Mouse (Mus musculus) limb, embryonic 15.5 days (tissue): Measurements from ENCODE around the gene Dtx2. TPM values are rescaled to one million over a fixed set of nuclear protein-coding genes. Genes with fewer than 3 reads are reported as not detected.
"Not testable (repeated sequence)": the region's sequence is repeated elsewhere in the genome, so short reads cannot be mapped to it uniquely, and the experiment has no call there.

Source experiments
- ATAC-seq: fragments of 200-750 bp; cut with Nextera tagmentation; 2 replicates; pipeline ENCODE4 v1.8.0; 2017; ENCODE audit warnings: low read depth, moderate TSS enrichment; ENCODE audit not compliant: insufficient number of reproducible peaks, low FRiP score, low TSS enrichment
- H3K27ac ChIP-seq: fragments of 300-500 bp; sonication (generic); 2 replicates; pipeline ENCODE4 v1.5.1; 2015; ENCODE audit warnings: moderate library complexity, mild to moderate bottlenecking, inconsistent platforms
- H3K27me3 ChIP-seq: fragments of 300-500 bp; sonication (generic); 2 replicates; pipeline ENCODE4 v1.6.1; 2015; ENCODE audit warnings: inconsistent platforms
- H3K36me3 ChIP-seq: fragments of 300-500 bp; sonication (generic); 2 replicates; pipeline ENCODE4 v1.6.1; 2015; ENCODE audit warnings: inconsistent platforms
- H3K4me1 ChIP-seq: fragments of 300-500 bp; sonication (generic); 2 replicates; pipeline ENCODE4 v1.6.1; 2015; ENCODE audit warnings: inconsistent platforms
- H3K4me2 ChIP-seq: fragments of 300-500 bp; sonication (generic); 2 replicates; pipeline ENCODE4 v1.6.1; 2015; ENCODE audit warnings: mild to moderate bottlenecking, inconsistent platforms
- H3K4me3 ChIP-seq: fragments of 300-500 bp; sonication (generic); 2 replicates; pipeline ENCODE4 v1.5.1; 2015; ENCODE audit warnings: mild to moderate bottlenecking, inconsistent platforms
- H3K9ac ChIP-seq: fragments of 300-500 bp; sonication (generic); 2 replicates; pipeline ENCODE4 v1.6.1; 2015; ENCODE audit warnings: inconsistent platforms
- H3K9me3 ChIP-seq: fragments of 300-500 bp; sonication (generic); 2 replicates; pipeline ENCODE4 v1.6.1; 2016; ENCODE audit warnings: inconsistent platforms
- WGBS: fragments of 180-500 bp; shearing (Covaris S2); methylation state at CpG from one replicate; pipeline ENCODE4 v1.1.7; 2015; 5-methylcytosine and 5-hydroxymethylcytosine counted together
- polyA plus RNA-seq: library from polyadenylated mRNA; unstranded; fragments of >200 nt; fragmentation: Nextera tagmentation; extraction: Ambion mirVana; gene quantifications from 2 replicates; pipeline ENCODE4 v1.2.1, GENCODE M21; 2015

The Dtx2 gene
- polyA plus RNA-seq, 1 experiment from 2014 or later, result 36.2 TPM

- H3K27me3 ChIP-seq, result no peaks in the 10 kb centered on the region
- no peaks in the 10 kb centered on the region for H3K9me3 ChIP-seq
- H3K4me1 ChIP-seq, result 0 out of 2 replicates have a peak, but pooled peaks cover 5% of the 10 kb centered on the region
- no peak overlapping the region for H3K9ac ChIP-seq
- no peak overlapping the region for H3K27ac ChIP-seq
- no peak overlapping the region for H3K4me3 ChIP-seq
- WGBS, result 78% methylated on average over 1 of the region's 1 CpGs
- no peak for ATAC-seq
- H3K4me2 ChIP-seq, result no peak overlapping the region
- peaks cover 14% of the 10 kb centered on the region for H3K36me3 ChIP-seq
These were observed 42.1 kb downstream of the Dtx2 start for GRCm38 (mm10) chr5:136036667-136037066.

DNA sequence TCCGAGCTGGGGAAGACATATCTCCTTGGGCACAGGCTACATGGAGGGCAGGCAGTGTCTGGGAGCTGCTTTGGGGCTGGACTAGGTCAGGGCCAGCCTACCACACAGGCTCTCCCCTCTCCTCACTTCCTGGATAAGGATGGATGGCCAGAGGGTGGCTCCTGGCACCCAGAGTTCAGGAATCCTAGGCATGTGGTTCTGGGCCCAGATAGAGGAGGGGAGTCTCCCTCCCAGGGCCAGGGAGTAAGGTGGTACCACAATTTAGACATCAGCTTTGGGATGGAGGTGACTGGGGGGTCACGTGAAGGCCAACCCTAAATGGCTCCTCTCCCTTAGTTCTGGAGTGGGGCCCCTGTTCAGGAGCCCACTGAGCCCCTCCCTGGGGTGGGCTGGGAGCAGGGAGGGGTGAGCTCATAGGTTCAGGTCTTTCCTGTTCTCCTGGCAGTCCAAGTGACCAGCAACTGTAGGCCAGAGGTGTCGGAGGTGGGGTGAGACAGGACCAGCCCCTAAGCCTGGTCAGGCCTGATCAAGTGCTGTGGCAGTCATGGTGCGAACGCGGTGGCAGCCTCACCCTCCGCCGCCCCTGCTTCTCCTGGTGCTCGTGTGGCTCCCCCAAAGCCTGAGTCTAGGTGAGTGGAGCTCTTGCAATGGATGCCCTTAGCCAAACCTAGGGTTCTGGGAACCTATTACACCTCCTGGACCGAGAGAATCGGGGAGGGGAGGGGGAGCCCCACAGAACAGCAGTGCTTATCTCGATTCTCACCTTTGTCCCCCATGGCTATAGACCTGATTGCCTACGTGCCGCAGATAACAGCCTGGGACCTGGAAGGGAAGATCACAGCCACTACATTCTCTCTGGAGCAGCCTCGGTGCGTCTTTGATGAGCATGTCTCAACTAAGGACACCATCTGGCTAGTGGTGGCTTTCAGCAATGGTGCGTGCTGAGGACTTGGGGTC, 43.9 kb downstream of the Dtx2 start, which contains the start of gene Upk3b:
Gene Upk3b, plus strand, starts transcription at position 239 of the 957 bp plus-strand sequence.
- H3K4me3 ChIP-seq, result no peak within 1 kb of the TSS
- H3K4me1 ChIP-seq, result 0 out of 2 replicates have a peak, but pooled peaks cover 5% of the 10 kb centered on the region
- no peak for ATAC-seq
- H3K27ac ChIP-seq, result no peak within 1 kb of the TSS
- no peaks in the 10 kb centered on the region for H3K27me3 ChIP-seq
- no peak within 1 kb of the TSS for H3K4me2 ChIP-seq
- H3K9me3 ChIP-seq, result no peaks in the 10 kb centered on the region
- no peak within 1 kb of the TSS for H3K9ac ChIP-seq
- 67% methylated on average over 17 of the region's 17 CpGs for WGBS
- no peaks in the 10 kb centered on the region for H3K36me3 ChIP-seq

DNA sequence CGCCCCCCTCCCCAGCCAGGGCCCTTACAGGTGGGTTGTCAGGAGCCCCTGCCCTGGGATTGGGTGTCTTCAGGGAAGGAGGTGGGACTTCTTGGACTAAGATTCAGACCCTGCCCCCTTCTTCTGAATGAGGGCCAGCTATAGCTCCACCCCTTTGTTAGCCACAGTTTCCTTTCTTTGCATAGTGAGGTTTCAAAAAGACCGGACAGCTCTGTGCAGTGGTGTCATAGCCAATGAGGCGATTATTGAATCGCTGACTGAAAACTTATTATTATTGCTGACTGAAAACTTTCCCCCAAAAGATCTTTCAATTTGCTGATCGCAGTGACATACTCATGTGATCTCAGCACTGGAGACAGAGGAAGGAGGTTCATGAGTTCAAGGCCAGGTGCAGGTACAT, 45.6 kb downstream of the Dtx2 start:
- Histone ChIP-seq H3K9me3 (no peaks in the 10 kb centered on the region), H3K27ac (no peak overlapping the region), H3K36me3 (no peaks in the 10 kb centered on the region), H3K4me1 (0 out of 2 replicates have a peak, but pooled peaks cover 5% of the 10 kb centered on the region), H3K4me2 (no peak overlapping the region), H3K4me3 (no peak overlapping the region), H3K27me3 (no peaks in the 10 kb centered on the region), H3K9ac (no peak overlapping the region)
- no peak for ATAC-seq
- WGBS, result 50% methylated on average over 5 of the region's 5 CpGs

GRCm38 (mm10) chr5:136041260-136041659, 46.7 kb downstream of the Dtx2 start:
- Histone ChIP-seq H3K9me3 (no peaks in the 10 kb centered on the region), H3K4me1 (0 out of 2 replicates have a peak, but pooled peaks cover 7% of the 10 kb centered on the region), H3K36me3 (no peaks in the 10 kb centered on the region), H3K4me3 (no peak overlapping the region), H3K27ac (no peak overlapping the region), H3K27me3 (no peaks in the 10 kb centered on the region), H3K9ac (no peak overlapping the region), H3K4me2 (no peak overlapping the region)
- ATAC-seq, result 0 out of 2 replicates have a peak, but pooled peaks have one; percentile 35
- 30% methylated on average over 2 of the region's 2 CpGs for WGBS

DNA sequence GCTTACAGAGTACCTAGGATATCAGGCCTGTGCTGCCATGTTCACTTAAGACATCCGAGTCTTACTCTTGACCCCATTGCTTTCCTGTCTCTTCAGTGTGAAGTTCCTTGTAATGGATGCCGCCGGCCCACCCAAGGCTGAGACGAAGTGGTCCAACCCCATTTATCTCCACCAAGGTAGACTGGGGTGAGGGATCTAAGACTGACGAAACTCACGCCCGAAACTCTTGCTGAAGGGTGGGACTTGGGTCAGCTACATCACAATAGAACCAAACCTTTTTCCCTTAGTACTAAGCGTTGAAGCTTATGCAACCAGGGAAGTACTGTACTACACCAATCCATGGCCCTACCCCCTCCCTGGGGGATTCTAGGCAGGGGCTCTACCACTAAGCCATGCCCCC, 47.1 kb downstream of the Dtx2 start:
- Histone ChIP-seq H3K27me3 (no peaks in the 10 kb centered on the region), H3K9ac (no peak overlapping the region), H3K4me1 (0 out of 2 replicates have a peak, but pooled peaks cover 11% of the 10 kb centered on the region), H3K36me3 (no peaks in the 10 kb centered on the region), H3K27ac (no peak overlapping the region), H3K4me3 (no peak overlapping the region), H3K4me2 (no peak overlapping the region), H3K9me3 (no peaks in the 10 kb centered on the region)
- no peak for ATAC-seq
- WGBS, result 92% methylated on average over 8 of the region's 8 CpGs

DNA sequence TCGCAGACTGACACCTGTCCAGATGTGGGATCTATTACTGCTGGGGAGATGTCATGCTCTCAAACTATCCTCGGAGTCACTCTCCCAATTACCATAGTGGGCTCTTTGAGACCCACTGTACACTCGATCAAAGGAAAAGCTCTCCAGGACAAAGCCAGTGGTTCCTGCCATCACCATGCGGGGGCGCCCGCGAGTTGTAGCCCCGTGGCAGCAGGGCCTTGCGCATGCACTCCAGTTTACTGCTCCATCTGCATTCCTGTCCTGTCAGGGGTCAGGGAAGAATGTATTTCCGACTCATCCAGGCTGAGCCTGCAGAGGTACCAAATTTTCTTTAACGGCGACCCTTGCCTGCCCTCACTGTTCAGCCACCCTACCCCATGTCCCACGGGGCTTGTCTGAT, 50.3 kb downstream of the Dtx2 start:
- 63% methylated on average over 13 of the region's 13 CpGs for WGBS
- H3K9ac ChIP-seq, result no peak overlapping the region

GRCm38 (mm10) chr5:136045408-136045807, 50.8 kb downstream of the Dtx2 start:
- no peak overlapping the region for H3K4me2 ChIP-seq
- no peaks in the 10 kb centered on the region for H3K27me3 ChIP-seq
- no peak overlapping the region for H3K9ac ChIP-seq
- no peak overlapping the region for H3K27ac ChIP-seq
- 32% methylated on average over 9 of the region's 9 CpGs for WGBS
- no peaks in the 10 kb centered on the region for H3K36me3 ChIP-seq
- 0 out of 2 replicates have a peak, but pooled peaks cover 11% of the 10 kb centered on the region for H3K4me1 ChIP-seq
- no peak for ATAC-seq
- H3K9me3 ChIP-seq, result no peaks in the 10 kb centered on the region
- no peak overlapping the region for H3K4me3 ChIP-seq

More for the DNA sequence above, 50.3 kb downstream of the Dtx2 start:
- H3K27ac ChIP-seq, result no peak overlapping the region
- no peaks in the 10 kb centered on the region for H3K36me3 ChIP-seq
- 0 out of 2 replicates have a peak, but pooled peaks cover 11% of the 10 kb centered on the region for H3K4me1 ChIP-seq
- no peaks in the 10 kb centered on the region for H3K9me3 ChIP-seq
- ATAC-seq, result no peak
- H3K4me2 ChIP-seq, result no peak overlapping the region
- no peak overlapping the region for H3K4me3 ChIP-seq
- H3K27me3 ChIP-seq, result no peaks in the 10 kb centered on the region

DNA sequence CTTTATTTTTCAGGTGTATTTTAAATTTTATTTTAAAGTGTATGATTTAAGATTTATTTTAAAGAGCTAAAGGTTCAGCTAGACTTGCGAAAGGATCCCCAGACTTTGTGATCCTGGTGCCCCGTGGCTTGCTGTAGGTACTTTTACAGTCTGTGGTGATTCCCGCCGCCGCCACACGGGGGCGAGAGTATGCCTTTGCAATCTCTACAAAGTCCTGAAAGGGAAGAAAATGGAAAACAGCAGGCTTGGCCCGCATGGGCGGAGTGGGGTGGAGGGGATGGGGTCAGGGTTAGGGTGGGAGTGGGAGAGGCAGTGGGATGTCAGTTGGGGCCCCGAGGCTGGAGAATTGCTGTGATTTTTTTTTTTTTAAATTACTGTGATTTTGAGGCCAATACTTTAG, 51.4 kb downstream of the Dtx2 start:
- H3K4me2 ChIP-seq, result no peak overlapping the region
- H3K9ac ChIP-seq, result no peak overlapping the region
- no peaks in the 10 kb centered on the region for H3K36me3 ChIP-seq
- no peak overlapping the region for H3K4me3 ChIP-seq
- 4% methylated on average over 10 of the region's 10 CpGs for WGBS
- H3K27ac ChIP-seq, result no peak overlapping the region
- ATAC-seq, result no peak
- 0 out of 2 replicates have a peak, but pooled peaks cover 10% of the 10 kb centered on the region for H3K4me1 ChIP-seq
- no peaks in the 10 kb centered on the region for H3K9me3 ChIP-seq
- H3K27me3 ChIP-seq, result no peaks in the 10 kb centered on the region

- not testable (repeated sequence) for H3K27ac ChIP-seq, H3K27me3 ChIP-seq, H3K9ac ChIP-seq, H3K9me3 ChIP-seq, ATAC-seq, H3K4me2 ChIP-seq, H3K4me3 ChIP-seq, H3K36me3 ChIP-seq
- peaks cover 16% of the 10 kb centered on the region for H3K4me1 ChIP-seq
These were observed 53.9 kb downstream of the Dtx2 start for GRCm38 (mm10) chr5:136048541-136048940.

DNA sequence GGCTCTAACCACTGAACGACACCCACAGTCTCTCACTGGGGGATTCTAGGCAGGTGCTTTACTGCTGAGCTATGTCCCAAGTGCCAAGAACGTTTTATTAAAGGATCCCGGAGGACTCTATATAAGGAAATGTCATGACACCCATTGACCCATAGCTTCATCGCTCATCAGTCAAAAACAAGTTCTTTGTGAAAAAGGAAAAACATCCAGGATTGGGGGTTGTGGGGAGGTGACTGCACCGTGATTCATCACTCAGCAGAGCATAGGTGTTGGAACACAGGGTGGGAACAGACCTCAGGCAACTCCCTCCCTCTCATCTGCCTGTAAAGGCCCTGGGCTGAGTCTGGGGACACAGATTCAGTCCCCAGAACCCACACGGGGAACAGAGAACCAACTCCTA, 55.3 kb downstream of the Dtx2 start:
- H3K4me2 ChIP-seq, result no peak overlapping the region
- 59% methylated on average over 6 of the region's 6 CpGs for WGBS
- H3K27ac ChIP-seq, result no peak overlapping the region

DNA sequence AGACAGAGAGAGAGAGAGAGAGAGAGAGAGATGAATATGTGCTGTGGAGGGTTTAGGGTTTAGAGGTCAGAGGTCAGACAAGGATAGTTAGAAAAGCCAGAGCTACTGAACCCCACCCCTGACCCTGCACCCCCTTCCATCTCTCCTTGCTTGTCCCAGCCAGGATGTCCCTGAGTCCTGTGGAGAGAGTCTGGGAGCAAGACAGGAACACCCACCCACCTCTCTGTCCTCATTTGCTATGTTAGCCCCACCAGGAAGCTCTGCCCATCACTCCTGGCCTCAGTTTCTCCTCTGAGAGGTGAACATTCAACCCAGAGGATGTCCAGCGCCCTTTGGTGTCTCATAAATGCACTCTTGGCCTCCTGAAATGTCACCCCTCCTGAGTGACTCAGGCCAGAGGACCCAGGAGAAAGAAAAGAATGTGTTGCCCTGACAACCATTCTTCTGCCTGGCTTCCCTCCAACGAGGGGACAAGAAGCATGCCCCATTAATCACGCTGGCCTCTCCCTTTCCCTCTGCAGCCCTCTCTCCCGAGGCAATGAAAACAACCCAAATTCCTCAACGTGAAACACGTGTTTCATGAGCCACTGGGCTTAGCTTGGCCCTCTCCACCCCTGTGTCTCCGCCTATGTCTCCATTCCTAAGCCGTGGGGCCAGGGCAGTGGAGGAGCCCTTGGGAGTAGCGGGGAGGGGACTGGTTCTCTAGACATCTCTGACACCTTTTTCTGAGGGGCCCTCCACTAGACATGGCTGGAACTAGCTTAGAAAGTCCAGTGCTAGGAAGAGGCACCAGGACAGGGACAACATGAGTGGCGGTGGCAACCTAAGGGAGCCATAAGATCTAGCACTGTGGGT, 56.9 kb downstream of the Dtx2 start:
- H3K4me1 ChIP-seq, result peaks cover 12% of the 10 kb centered on the region
- peak overlapping the region; percentile 66 for H3K27ac ChIP-seq
- H3K9me3 ChIP-seq, result no peaks in the 10 kb centered on the region
- no peaks in the 10 kb centered on the region for H3K36me3 ChIP-seq
- no peak overlapping the region for H3K4me2 ChIP-seq
- WGBS, result 19% methylated on average over 10 of the region's 10 CpGs
- ATAC-seq, result peak; percentile 37; the same call in 1 of the 2 replicates
- no peaks in the 10 kb centered on the region for H3K27me3 ChIP-seq
- no peak overlapping the region for H3K9ac ChIP-seq
- H3K4me3 ChIP-seq, result no peak overlapping the region

More for the DNA sequence above, 55.3 kb downstream of the Dtx2 start:
- Histone ChIP-seq H3K9ac (no peak overlapping the region), H3K4me3 (no peak overlapping the region), H3K36me3 (no peaks in the 10 kb centered on the region), H3K9me3 (no peaks in the 10 kb centered on the region), H3K4me1 (peaks cover 16% of the 10 kb centered on the region), H3K27me3 (no peaks in the 10 kb centered on the region)
- no peak for ATAC-seq
